Mouse (Mus musculus): ENCODE data around the gene Fam228a. TPM values are rescaled to one million over a fixed set of nuclear protein-coding genes. Genes with fewer than 3 reads are reported as not detected.
"Not testable (repeated sequence)": the region's sequence is repeated elsewhere in the genome, so short reads cannot be mapped to it uniquely, and the experiment has no call there.

Gene Fam228a
- total RNA-seq (2014; fragmentation: Nextera tagmentation) (0.62 and 1.5 TPM in 2 replicates), total RNA-seq (2017) (0.23 and 0.57 TPM in 2 replicates)

DNA sequence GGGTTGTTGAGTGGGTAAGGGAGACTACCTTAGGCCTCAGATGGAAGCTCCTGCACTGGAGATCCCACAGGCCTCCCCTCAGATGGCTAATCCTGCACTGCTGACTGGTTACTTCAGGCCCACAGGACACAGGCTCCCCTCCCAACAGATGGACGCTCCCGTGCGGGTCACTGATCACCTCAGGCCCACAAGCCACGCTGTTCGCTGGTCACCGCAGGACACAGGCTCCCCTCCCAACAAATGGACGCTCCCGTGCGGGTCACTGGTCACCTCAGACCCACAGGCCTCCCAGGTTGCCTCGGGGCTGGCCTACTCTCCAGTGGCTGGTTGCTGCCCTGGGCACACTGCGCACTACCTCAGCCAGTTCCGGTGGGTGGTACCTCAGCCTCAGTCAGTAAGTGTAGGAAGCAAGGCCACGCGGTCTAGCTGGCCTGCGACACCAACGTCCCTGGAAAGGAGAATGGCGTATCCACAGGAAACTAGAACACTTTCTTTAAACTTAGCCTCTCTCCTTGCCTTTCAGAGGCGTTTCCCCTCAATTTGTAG, at the start of gene Fam228a:
TSS of gene Fam228a (minus strand) at position 400 of the 546 bp plus-strand sequence.
- ATAC-seq (replicated peaks; ENCODE audit: low FRiP score, low TSS enrichment, poor library complexity, severe bottlenecking), result 0 out of 2 replicates have a peak, but pooled peaks have one; percentile 18

DNA sequence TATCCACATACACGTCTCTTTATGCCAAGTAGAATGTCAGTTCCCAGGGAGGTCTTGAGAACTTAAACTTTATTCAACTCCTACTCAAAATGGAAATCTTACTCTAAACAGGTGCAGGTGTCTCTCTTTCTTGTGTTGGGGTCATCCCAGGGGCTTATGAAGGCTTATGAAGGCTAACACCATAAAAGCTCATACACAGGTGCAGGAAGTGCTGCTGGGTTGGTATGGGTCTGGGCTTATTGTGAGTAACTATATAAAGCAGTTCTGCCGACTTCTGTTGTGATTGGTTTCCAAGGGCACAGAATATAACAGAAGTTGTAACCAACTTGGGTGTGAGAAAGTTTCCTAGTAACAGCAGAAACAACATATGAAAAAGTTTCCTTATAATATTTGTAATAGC, 46.2 kb upstream of the Fam228a start:
- no peak for ATAC-seq (replicated peaks; ENCODE audit: low FRiP score, low TSS enrichment, poor library complexity, severe bottlenecking)

DNA sequence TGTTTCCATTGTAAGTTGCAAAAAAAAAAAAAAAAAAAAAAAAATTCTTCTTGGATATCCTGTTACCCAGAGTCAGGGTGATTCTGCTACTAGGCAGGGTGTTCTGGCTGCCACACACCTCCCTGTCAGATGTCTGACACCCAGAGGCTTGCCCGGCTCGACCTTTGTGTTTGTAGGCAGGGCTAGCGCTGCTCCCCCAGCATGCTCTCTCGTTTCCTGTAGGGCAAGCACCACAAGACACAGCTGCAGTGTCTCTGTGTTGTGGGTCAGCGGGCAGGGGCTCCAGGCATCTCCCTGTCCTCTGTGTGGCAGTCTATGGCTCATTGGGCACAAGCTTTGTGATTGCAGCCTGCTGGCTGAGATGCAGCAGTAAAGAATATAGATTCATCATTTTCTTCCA, 45.4 kb upstream of the Fam228a start:
- ATAC-seq (replicated peaks; ENCODE audit: low FRiP score, low TSS enrichment, poor library complexity, severe bottlenecking), result no peak

DNA sequence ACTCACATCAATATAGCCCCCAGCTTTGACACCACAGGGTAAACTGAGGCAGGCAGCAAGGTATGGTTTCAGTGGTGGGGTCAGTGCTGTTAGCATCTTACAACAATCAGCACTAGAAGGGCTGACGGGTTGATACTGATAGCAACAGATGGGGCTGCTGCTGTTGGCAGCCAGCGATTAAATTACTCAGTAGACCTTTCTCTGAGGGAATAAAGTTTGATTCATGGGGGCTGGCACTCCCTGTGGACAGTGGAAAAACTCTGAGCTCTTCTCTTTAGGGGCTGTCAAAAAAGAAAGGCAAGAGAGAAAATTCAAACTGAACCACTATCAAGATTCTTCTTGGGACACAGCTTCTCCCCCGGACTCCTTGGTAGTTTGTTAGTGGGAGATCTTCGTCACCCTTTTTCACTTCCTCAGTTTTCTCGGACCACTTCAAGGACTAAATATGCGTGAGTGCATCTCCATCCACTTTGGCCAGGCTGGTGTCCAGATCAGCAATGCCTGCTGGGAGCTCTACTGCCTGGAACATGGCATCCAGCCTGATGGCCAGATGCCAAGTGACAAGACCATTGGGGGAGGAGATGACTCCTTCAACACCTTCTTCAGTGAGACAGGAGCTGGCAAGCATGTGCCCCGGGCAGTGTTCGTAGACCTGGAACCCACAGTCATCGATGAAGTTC, 43.6 kb upstream of the Fam228a start:
- not testable (repeated sequence) for ATAC-seq (replicated peaks; ENCODE audit: low FRiP score, low TSS enrichment, poor library complexity, severe bottlenecking)

DNA sequence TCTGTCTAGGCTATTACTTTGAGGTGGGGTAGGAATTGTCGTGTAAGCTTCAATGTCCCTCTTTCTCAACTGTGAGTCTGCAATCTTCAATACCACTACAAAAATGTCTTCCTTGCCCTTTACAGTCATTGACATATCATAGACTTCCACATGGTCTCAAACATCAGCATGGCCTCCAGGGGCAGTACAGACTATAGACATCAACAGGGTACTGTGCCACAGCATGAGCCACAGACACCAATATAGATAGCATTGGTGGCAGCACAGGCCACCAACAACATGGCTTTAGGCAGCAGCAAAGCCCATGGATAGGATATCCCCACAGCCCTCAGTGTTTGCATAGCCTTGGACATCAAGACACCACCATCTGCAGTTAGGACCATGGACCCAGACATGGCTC, 43.0 kb upstream of the Fam228a start:
- peak; percentile 87 for ATAC-seq (replicated peaks; ENCODE audit: low FRiP score, low TSS enrichment, poor library complexity, severe bottlenecking)

DNA sequence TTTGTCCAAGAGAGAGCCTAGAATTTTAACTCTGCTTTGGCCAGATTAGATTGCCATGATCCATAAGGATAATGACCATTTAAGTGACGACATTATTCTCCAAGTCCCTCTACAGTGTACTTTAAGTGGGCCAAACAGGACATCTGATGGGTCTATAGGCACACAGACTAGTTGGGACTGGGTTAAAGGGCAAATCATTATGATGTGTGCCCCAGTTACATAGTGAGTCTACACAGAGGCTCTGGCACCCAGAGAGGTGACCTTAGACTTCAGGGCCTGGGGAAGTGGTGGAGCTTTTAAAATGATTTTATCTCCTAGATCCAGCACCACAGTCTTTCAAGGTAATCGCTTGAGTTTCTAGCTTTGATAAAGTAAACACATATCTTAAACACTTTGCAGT, 42.0 kb upstream of the Fam228a start:
- no peak for ATAC-seq (replicated peaks; ENCODE audit: low FRiP score, low TSS enrichment, poor library complexity, severe bottlenecking)

DNA sequence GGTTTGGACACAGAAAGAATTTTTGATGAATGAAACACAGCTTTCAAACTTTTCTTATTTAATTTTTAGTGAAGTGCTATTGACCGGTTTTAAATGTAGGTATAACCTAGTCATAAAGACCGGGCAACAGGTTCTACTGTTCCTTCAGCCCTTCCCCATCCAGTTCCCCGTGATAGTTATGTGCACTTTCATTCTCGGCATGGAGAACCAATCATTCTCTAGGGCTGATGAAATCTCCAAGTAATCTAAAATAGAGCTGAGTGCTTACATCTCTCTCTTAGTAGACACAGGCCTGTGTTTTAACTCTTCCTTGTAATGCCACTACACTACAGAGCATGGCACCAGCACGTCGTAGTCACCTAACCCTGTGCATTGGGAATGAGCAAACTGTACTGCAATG, 39.5 kb upstream of the Fam228a start:
- ATAC-seq (replicated peaks; ENCODE audit: low FRiP score, low TSS enrichment, poor library complexity, severe bottlenecking), result no peak

DNA sequence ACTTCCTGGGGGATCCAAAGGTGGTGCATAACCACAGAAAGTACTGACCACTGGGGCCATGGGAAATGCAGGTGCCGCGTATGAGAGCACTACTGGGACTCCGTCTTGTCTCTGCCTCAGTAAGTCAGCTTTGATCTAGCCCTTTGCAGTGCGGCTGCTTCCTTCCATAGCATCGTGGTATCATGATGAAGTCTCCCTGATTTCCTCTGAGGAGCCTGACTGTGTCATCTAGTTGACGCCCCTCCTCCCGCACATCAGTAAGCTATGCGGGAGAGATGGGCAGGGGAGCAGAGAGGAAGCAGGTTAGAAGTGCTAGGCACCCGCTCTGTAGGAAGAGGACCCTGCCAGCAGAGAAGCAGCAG, 37.3 kb upstream of the Fam228a start:
- peak; percentile 55 for ATAC-seq (replicated peaks; ENCODE audit: low FRiP score, low TSS enrichment, poor library complexity, severe bottlenecking)

DNA sequence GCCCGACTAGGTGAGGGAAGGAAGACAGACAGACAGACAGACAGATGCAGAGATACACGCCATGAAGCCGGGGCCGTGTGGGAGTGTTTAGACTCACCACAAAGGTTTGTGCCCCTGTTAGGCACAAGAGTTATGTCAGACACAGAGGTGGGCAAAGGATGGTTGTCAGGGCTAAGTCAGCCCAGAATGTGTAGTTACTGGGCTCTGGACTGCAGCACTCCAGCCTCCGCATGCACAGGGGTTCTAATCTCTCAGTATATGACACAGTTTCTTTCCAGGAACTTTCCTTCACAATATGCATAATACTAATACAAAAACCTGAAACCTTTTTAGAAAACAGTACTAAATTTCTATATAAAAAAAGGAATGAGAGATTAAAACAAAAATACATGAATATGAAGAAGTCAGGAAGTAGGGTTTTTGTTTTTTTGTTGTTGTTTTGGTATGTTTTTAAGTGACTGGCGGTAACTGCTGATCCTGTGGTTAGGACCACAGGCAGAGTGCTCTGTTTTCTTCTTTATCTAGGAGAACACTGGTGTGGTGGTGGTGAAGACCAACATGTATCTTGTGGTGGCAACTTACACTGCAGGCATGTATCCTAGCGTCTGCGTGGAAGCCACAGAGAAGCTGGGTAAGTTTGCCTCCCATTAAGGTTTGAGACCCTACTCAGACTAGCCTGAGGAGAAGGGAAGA, 36.8 kb upstream of the Fam228a start:
- peak; percentile 97 for ATAC-seq (replicated peaks; ENCODE audit: low FRiP score, low TSS enrichment, poor library complexity, severe bottlenecking)

DNA sequence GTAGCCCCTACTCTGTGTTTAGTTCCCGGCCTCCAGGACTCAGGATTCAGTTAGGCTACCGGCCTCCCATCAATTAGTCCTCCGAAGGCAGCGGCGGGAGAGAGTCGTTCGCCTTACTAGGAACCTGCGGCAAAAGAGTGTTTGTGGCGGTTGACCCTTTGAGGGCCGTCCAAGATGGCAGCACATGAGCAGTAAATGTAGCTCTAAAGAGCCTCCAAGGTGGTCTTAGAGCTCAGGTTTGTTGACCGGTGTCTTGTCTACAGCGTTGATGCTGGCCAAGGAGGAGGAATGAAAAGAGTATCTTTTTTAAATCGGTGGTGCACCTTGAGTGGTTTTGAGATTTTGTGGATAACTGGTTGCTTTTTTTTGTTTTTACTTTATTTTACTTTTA, 31.1 kb upstream of the Fam228a start:
- ATAC-seq (replicated peaks; ENCODE audit: low FRiP score, low TSS enrichment, poor library complexity, severe bottlenecking), result peak; percentile 34

DNA sequence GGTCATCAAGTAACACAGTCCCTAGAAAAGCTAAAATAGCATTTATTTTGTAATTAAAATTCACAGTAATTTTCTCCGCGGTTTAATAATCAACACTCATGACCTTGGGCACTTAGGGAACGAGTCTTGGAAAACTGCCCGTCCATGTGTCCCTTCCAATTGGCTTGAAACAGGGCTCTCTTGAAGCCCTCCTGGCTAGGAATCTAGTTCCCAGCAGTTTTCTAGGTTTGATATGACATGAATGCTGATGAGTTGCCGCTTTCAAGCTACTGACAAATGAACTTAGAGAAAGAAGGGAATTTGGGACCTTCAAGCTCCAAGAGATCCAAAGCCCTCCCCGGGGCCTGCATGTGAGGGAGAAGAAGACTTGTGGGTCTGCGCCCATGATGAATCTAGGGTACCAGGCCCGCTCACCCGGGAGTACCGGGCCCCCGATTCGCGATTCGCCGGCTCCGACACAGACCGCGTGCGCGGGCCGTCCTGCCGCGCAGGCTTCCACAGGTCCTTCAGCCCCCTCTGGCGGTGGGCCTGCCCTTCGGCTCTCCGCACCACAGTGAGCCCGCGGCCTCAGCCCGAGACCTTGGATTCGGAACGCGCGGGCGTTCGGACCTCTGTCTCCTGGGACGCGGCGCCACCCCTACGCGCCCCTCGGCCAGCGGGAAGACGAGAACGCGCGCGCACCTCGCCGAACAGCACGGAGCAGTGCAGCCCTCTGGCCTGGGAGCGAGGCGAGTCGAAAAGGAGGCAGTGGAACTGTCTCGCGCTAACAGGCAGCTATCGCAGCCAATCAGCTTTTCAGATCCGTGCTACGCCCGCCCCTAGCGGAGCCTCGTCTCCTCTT, 30.5 kb upstream of the Fam228a start, which contains the start of the genes Pfn4 and Fam228b:
TSS of gene Pfn4 (plus strand) at position 531 of the 841 bp plus-strand sequence.
TSS of gene Fam228b (minus strand) at position 776 of the 841 bp plus-strand sequence.
- peak; percentile 96 for ATAC-seq (replicated peaks; ENCODE audit: low FRiP score, low TSS enrichment, poor library complexity, severe bottlenecking)

DNA sequence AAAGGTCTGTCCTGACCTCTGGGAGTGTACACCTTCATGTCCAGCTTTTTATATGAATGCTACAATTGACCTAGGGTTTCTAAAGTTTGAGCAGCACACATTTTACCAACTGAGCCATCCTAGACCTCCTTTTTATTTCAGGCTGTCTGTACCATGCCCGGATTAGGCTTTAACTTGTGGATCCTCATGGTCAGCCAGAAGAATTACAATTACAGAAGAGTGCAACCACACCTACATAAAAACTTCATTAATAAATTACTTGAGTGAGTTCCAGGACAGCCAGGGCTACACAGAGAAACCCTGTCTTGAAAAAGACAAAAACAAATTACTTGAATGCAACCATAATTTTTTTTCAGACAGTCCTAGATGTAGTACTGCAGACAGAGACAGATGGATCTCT, 18.8 kb upstream of the Fam228a start:
- no peak for ATAC-seq (replicated peaks; ENCODE audit: low FRiP score, low TSS enrichment, poor library complexity, severe bottlenecking)

DNA sequence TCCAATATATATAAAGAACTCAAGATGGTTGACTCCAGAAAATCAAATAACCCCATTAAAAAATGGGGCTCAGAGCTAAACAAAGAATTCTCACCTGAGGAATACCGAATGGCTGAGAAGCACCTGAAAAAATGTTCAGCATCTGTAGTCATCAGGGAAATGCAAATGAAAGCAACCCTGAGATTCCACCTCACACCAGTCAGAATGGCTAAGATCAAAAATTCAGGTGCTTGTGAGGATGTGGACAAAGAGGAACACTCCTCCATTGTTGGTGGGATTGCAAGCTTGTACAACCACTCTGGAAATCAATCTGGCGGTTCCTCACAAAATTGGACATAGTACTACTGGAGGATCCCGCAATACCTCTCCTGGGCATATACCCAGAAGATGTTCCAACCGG, 16.2 kb upstream of the Fam228a start:
- ATAC-seq (replicated peaks; ENCODE audit: low FRiP score, low TSS enrichment, poor library complexity, severe bottlenecking), result not testable (repeated sequence)

DNA sequence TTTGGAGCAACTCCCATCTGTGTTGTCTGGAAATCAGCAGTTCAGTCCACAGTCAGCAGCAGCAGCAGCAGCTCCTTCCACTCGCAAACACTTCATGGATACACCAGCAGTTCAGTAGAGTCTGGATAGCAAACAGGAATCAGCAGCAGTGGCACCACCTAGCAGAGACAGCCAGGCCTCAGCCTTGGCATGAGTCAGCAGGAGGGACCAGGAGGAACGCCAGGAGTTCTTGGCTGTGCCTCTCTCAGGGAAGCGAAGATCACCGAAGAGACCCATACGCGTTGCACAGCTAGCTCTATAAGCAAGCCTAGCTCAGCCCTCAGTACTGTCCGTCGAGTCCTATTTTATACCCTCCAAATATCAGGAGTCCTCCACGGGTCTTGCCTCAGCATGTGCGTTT, 6.3 kb upstream of the Fam228a start:
- no peak for ATAC-seq (replicated peaks; ENCODE audit: low FRiP score, low TSS enrichment, poor library complexity, severe bottlenecking)

DNA sequence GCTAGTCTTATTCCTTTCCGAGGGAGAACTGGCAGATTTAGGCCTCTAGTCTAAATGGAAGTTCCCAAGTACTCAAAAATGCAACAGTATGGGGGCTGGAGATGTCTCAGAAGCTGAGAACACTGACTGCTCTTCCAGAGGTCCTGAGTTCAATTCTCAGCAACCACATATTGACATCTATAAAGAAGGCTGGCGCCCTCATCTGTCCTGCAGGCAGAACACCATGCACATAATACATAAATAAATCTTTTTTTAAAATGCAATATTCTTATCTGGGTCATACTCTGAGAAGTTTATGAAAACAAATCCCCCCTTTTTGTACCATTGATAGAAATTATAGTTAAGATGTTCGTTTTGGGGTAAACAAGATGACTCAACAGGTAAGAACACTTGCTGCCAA, 4.0 kb upstream of the Fam228a start:
- ATAC-seq (replicated peaks; ENCODE audit: low FRiP score, low TSS enrichment, poor library complexity, severe bottlenecking), result no peak

DNA sequence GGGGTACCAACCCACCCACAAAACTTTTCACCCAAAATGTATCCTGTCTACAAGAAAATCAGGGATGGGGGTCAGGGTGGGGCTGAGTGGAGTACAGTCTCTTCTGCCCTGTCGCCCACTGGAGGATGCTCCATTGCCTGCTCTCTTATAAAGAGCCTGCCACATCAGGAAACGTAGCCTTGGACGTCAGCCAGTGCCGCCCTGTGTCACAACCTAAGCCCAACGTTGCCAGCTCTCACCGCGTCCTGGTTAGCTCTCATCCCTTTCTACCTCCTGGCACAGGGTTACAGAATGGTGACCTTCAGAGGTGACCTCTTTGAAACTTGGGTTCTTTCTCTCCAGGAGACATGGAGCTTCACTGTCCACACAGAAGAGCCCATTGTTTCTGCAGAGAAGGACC, 2.6 kb upstream of the Fam228a start:
- ATAC-seq (replicated peaks; ENCODE audit: low FRiP score, low TSS enrichment, poor library complexity, severe bottlenecking), result no peak

DNA sequence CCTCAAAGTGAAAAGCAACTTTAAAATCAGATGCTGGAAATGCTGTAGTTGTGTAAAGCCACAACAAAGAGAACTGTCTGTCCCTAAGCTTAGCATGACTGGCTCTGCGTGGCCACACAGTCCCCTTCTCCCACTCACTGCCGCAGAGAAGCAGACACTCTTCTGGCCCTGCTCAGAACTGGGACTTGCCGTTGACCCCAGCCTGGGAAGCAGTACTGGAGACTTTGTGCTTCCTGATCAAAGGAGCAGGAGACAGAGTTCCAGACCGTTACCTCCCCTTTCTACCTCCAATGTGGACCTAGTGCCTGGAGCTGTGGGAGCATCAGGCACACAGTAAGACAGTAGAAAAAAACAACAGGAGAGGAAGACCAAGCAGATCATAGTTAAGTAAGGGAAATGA, 5.9 kb downstream of the Fam228a start:
- no peak for ATAC-seq (replicated peaks; ENCODE audit: low FRiP score, low TSS enrichment, poor library complexity, severe bottlenecking)

DNA sequence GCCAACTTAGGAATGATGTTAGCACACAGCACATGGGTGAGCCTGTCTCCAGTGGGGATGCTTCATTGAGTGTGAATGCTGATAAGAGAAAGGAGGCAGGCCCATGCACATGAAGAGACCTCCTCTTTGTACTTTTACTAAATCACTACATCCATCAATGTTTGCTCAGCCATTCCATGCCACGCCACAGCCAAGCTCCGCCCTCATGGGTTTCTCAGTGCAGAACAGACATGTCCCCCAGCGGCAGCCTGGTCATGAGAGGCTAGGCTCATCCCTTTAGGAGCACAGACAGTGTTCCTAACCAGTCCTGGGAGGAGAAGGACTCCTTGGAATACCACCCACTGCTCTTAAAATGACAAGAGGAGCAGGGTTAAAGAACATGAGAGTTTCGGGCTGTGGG, 6.6 kb downstream of the Fam228a start:
- ATAC-seq (replicated peaks; ENCODE audit: low FRiP score, low TSS enrichment, poor library complexity, severe bottlenecking), result no peak

DNA sequence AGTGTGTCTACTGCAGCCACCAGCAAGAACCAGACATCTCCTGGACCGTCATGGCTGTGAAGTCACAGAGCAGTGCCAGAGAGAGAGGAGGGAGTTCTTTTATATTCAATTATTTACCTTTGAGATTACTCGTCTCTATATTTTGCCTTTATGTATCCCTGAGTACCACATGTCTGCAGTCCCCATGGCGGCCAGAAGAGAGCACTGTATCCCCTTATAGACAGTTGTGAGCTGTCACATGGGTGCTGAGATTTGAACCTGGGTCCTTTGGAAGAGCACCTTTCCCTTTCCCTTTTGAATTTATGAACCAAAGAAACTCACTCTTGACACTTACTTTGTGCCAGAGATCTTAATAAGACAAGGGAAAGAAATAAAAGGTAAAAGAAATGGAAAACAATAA, 9.1 kb downstream of the Fam228a start:
- no peak for ATAC-seq (replicated peaks; ENCODE audit: low FRiP score, low TSS enrichment, poor library complexity, severe bottlenecking)
